Mouse (Mus musculus) C2C12 (cell line): ENCODE data around the gene Specc1.

Experiments used
- CTCF ChIP-seq: IDR thresholded peaks from one replicate; pipeline ENCODE4 v1.5.1; 2011; ENCODE audit not compliant: control insufficient read depth, insufficient read depth, insufficient read length
- FOSL1 ChIP-seq: IDR thresholded peaks from one replicate; pipeline ENCODE4 v1.8.0; 2011; ENCODE audit warnings: mild to moderate bottlenecking, low read length; ENCODE audit not compliant: poor library complexity, insufficient read depth, severe bottlenecking
- MAX ChIP-seq: IDR thresholded peaks from one replicate; pipeline ENCODE4 v1.6.1; 2011; ENCODE audit warnings: mild to moderate bottlenecking, control low read depth

- no peak for TF ChIP-seq FOSL1
- TF ChIP-seq CTCF, result no peak
- no peak for TF ChIP-seq MAX
Measured at GRCm38 (mm10) chr11:62107272-62107836, 150.8 kb downstream of the Specc1 start.
